Mouse (Mus musculus) E14TG2a.4 (cell line): ENCODE measurements around the gene Gstp1.

Experiments
- CTCF ChIP-seq: conservative IDR thresholded peaks from 2 replicates; pipeline ENCODE4 v1.5.1; 2014; ENCODE audit warnings: low read length
- POU5F1 ChIP-seq: IDR thresholded peaks from 2 replicates; pipeline ENCODE4 v1.6.1; 2014; ENCODE audit warnings: low read length, borderline replicate concordance

GRCm38 (mm10) chr19:4005091-4005490 is 32.7 kb downstream of the Gstp1 start:
- no peak for TF ChIP-seq CTCF
- TF ChIP-seq POU5F1, result no peak
